Mouse (Mus musculus): Measurements from ENCODE around the gene Man2a1.

Man2a1 gene

DNA sequence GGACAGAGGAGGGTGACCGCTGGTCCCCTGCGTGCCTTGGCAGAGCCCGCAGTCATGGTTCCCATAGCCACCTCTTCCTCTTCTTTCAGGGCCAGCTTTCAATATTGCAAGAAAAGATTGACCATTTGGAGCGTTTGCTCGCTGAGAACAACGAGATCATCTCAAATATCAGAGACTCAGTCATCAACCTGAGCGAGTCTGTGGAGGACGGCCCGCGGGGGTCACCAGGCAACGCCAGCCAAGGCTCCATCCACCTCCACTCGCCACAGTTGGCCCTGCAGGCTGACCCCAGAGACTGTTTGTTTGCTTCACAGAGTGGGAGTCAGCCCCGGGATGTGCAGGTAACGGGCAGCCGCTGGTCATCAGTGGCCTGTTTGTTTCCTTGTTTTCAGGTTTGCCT, 23.9 kb downstream of the Man2a1 start:
- no peak for DNase-seq (ENCODE audit: extremely low spot score, low spot score)

DNA sequence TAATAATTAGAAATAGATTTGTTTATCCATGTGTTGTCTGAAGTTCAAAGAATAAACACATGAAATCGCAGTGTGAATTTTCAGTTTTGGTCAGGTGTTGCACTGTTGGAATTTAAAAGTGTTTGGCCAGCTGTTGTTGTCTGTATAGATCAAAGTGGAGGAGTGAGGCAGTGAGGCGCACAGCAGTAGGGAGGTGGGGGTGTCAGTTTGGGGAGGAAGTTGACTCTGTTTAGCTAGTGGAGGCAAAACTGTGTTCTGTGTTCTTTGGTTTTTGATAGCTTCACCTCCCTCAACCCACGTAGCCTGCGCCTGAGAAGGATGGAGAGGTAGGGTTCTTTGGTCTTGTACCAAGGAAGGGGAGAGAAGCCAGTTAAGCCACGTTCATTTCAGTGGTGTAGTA, 28.3 kb downstream of the Man2a1 start:
- DNase-seq (ENCODE audit: extremely low spot score, low spot score): no peak

- DNase-seq (ENCODE audit: extremely low spot score, low spot score): no peak
Measured at GRCm38 (mm10) chr17:64629486-64629885, 28.9 kb downstream of the Man2a1 start.

DNA sequence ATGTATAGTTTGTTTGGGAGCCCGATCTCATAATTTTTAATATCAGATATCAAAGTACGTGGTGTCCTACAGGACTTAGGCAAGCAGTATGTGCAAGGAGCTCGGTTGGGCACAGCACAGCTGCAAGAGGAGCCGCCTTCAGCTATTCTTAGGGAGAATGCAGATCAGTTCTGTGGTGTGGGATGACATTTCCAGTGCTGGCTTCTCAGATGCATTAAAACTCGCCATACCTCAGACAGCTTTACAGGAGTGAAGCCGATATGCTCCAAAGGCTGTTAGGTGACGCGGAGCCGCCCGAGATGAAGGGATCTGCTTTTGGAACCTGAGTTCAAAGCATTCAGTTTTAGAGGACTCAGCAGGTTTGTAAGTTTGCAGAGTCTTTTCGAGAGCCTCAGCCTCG, 30.0 kb downstream of the Man2a1 start:
- DNase-seq (ENCODE audit: extremely low spot score, low spot score): no peak

- no peak for DNase-seq (ENCODE audit: extremely low spot score, low spot score)
Measured at GRCm38 (mm10) chr17:64637868-64638537, 37.5 kb downstream of the Man2a1 start.

GRCm38 (mm10) chr17:64641376-64641775, 40.8 kb downstream of the Man2a1 start:
- DNase-seq (ENCODE audit: extremely low spot score, low spot score): no peak

- DNase-seq (ENCODE audit: extremely low spot score, low spot score): no peak
Measured at GRCm38 (mm10) chr17:64643644-64644043, 43.1 kb downstream of the Man2a1 start.

GRCm38 (mm10) chr17:64644888-64645605, 44.5 kb downstream of the Man2a1 start:
- DNase-seq (ENCODE audit: extremely low spot score, low spot score): no peak

DNA sequence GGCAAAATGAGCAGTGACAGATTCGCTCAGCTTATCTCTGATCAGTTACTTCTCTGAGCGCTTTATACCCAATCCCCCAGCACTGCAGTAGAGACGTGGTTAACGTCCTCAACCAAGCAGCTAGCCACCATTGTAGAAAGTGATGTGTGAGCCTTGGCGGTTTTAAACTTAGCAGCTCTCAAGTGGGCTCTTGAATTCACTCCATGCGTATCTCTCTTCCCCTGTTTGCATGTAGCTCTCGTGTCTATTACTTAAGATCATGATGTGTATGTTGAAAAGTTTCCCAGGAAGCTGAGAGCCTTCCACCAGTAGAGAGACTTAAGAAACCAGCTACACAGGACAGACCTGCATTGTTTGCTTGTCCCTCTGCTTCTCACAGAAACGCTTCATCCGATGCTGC, 46.9 kb downstream of the Man2a1 start:
- no peak for DNase-seq (ENCODE audit: extremely low spot score, low spot score)

DNA sequence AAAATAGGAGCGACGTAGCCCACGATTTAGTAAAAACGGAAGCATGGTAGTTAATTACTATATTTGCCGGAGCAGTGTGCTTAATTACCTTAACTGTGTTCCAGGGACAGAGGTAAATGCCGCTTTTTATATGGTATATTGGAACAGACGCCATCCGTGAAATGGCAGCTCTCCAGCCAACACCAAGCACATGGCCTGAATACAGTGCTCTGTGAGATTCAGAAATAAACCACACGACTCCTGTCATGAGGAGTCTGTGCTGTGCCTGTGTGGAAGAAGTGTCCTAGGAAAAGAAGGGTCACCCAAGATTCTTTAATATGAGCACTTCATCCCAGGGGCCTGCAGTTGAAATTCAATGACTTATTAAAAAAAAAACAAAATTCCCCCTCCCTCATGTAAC, 50.2 kb downstream of the Man2a1 start:
- DNase-seq (ENCODE audit: extremely low spot score, low spot score): no peak

DNA sequence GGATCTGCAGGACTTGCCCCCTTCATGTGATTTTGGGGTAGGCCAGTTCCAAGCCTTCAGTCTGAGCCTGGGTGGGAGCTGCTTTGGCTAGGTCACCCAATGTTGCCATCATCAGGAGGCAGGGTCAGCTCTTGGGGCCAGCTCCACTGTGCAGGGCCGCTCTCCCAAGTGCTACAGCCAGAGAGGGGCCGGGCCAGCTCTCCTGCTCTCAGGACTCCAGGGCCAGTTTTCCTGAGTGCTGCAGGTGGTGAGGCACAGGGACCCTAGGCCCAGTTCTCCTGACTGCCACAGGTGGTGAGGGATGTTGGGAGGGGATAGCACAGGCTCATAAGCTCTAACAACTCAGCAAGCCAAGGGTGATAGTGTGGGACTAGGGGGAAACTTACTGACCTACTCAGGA, 53.1 kb downstream of the Man2a1 start:
- DNase-seq (ENCODE audit: extremely low spot score, low spot score): no peak

DNA sequence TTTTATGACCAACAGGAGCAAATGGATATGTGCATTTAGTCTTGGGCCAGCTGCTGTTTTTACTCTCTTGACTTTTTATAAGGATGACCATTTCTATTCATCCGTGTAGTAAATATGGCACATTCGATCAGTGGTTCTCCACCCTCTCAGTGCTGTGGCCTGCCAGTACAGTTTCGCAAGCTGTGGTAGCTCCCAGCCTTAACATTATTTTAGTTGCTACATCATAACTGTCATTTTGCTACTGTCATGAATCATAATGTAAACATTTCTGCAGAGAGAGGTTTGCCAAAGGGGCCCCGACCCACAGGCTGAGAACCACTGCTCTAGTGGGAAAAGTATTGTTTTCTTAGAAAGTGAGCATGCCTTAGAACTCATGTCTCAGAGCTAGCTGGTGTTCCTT, 59.1 kb downstream of the Man2a1 start:
- no peak for DNase-seq (ENCODE audit: extremely low spot score, low spot score)

DNA sequence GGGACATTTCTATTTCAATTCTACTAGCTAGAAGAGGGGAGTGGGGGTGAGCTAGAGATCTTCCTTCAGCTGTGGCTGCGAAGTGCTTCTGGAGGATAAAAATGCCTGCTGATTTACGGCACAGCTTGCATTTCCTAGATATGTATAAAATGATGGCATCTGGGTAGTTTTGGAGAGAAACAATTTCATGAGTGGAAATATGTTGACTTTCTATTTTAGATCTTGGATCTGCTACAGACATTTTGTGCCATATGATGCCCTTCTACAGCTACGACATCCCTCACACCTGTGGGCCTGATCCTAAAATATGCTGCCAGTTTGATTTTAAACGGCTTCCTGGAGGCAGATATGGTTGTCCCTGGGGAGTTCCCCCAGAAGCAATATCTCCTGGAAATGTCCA, 66.0 kb downstream of the Man2a1 start:
- DNase-seq (ENCODE audit: extremely low spot score, low spot score): no peak

GRCm38 (mm10) chr17:64668504-64668903, 68.0 kb downstream of the Man2a1 start:
- DNase-seq (ENCODE audit: extremely low spot score, low spot score): no peak

- DNase-seq (ENCODE audit: extremely low spot score, low spot score): no peak
Measured at GRCm38 (mm10) chr17:64674401-64674800, 73.9 kb downstream of the Man2a1 start.

DNA sequence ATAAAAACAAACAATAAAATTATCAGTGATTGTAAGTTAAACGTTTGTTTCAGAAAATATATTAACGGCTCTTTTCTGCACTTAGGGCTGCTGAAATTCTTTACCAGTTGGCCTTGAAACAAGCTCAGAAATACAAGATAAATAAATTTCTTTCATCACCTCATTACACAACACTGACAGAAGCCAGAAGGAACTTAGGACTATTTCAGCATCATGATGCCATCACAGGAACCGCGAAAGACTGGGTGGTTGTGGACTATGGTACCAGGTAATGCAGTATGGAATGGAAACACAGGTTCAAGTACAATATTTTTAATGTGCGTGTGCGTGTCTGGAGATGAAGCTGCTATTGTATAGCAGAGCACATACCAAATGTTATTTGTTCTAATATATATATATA, 74.4 kb downstream of the Man2a1 start:
- DNase-seq (ENCODE audit: extremely low spot score, low spot score): no peak

DNA sequence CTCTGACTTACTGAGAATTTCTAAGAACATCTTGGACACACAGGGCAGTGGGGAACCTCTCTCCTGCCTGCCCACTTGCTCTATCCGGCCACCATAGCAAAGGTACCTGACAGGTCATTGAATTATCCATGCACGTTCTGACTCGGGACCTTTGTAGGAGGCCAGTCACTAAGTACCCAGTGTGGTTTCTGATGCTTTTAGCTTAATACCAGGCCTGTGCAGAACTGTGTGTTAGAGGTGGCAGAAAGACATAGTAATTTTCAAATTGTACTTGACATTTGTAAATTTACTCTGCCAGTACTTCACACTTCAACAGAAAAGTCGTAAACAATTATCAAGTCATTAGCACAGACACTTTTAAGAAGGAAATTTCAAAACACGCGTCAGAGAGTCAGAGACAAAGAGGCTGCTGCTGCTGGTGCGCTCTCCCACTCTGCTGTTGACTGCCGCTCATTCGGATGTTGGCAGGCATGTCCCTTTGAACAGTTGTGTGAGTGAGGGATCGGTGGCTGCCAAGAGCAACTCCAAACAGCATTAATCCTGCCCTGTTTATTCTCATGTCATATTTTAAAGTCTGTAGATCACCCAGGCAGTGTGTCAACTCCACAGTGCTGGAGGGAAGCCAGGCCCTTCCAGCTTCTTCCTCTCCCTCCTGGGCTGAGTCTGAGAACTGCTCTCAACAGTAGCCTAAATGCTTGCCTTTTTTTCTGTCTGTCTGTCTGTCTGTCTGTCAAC, 76.4 kb downstream of the Man2a1 start:
- DNase-seq (ENCODE audit: extremely low spot score, low spot score): no peak

DNA sequence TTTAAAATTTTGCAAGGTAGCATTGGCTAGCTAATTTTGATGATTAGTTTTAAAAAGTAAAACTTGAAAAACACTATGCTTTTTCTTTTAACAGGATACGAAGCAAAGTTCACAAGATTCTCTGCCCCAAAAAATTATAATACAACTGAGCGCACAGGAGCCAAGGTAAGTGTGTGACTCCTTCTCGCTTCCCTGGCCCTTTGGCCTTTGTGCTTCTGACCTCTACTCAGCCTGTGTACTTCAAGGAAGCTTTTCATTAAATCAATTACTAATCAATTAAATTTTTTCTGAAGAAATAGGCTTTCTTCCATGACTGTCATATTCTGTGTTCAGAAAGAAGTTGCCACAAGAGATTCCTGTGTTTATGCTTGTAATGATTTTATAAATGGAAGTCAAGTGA, 80.9 kb downstream of the Man2a1 start:
- no peak for DNase-seq (ENCODE audit: extremely low spot score, low spot score)

DNA sequence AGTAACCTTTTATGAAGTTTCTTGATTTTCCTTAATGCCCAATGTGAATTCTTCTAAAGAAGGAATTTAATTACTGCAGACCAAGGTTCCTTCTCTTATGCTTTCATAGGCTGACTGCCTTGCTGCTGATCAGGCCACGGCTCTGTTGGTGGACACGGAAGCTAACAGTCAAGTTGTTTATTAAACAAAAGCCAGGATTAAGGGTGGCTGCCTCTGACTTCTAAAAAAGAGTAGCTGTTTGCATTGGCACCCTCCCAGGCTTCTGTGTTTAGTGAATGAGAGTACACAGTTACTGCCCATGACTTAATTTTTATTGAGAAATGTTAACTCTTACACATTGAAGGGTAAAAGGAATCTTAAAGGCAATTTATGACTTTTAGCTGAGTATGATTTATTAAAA, 81.4 kb downstream of the Man2a1 start:
- no peak for DNase-seq (ENCODE audit: extremely low spot score, low spot score)

- DNase-seq (ENCODE audit: extremely low spot score, low spot score): no peak
Measured at GRCm38 (mm10) chr17:64684088-64684487, 83.6 kb downstream of the Man2a1 start.

DNA sequence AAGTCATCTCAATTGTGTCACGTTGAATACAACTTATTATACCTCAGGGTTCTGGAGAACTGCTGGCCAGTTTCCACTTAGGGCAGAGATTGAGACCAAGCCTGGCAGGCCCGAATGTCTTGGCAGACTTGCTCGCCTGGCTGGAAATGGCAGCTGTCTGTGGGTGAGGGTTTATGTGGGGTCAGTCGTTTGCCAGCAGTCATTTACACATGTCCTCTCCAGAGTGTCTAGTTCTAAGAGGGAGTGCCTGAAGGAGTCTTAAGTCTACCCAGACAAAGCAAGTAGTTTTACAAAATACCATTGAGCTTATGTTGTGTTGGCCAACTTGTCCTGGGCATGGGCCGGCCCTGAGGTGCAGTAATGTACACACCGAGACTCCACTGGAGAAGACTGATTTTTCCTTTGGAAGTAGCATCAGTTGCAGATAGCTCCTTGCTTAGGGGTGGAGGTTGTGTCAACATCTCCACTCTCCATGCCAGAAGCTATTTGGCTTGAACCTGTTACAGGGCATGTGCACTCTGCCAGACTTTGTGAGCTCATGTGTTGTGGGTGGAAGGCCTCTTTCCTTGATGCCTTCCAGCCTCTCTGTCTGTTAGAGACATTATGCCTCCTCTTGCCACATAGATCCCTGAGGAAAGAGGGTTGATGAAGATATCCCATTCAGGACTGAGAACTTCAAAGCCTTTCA, 84.8 kb downstream of the Man2a1 start:
- no peak for DNase-seq (ENCODE audit: extremely low spot score, low spot score)

GRCm38 (mm10) chr17:64689614-64690013, 89.1 kb downstream of the Man2a1 start:
- no peak for DNase-seq (ENCODE audit: extremely low spot score, low spot score)

Measured in neural tube, embryonic 10.5 days (tissue).